ENCODE assay signal across 20 mouse cellular contexts in the genomic region with DNA sequence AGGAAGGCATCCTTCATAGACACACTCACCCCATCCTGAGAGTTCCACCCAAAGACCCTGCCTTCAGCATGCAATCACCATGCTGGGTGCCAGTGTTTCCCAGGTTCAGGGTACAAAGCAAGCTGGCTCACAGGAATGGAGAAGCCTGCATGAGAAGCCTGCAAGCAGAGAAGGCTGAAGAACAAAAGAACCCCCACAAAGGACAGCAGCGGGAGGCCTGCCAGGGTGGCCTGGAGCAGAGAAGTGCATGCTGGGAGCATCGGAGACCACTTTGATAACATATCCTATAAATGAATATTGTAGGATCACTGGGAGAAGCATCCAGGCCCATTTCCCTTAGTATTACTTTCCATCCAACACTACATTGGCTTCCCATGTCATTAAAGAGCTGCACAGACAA.
DNase-seq lines count a peak whose midpoint lies in the region; ATAC-seq and TF ChIP-seq lines count a peak whose summit lies in the region.
"Had no signal": no experiment of that assay in that cellular context is flagged by ENCODE, and none has a peak within 500 bp of the region (broad histone marks: within the 10 kb centered on the region; RNA-seq: fewer than 3 reads in every experiment).

No protein-coding gene starts in this region.

- H3K9me3 ChIP-seq in hindbrain, embryonic 10.5 days = no peaks in the 10 kb centered on the region
- H3K9me3 ChIP-seq in hindbrain, embryonic 12.5 days (replicated peaks) = no peaks in the 10 kb centered on the region
- H3K9me3 ChIP-seq in forebrain, postnatal 0 days (ENCODE audit: low read length) = no peaks in the 10 kb centered on the region
- H3K9me3 ChIP-seq in neural tube, embryonic 11.5 days (ENCODE audit: control insufficient read depth, low read length) = no peaks in the 10 kb centered on the region
- H3K9me3 ChIP-seq: embryonic facial prominence, embryonic 12.5 days; heart, embryonic 13.5 days; intestine, embryonic 15.5 days; stomach, embryonic 15.5 days had no signal

- no peak for TF ChIP-seq CTCF in brain, embryonic 14.5 days (IDR thresholded peaks at IDR 0.05; ENCODE audit: borderline replicate concordance, extremely low read depth, insufficient read depth, insufficient read length)
- TF ChIP-seq CTCF in forebrain, postnatal 0 days (IDR thresholded peaks at IDR 0.05; ENCODE audit: low read depth) = no peak

- H3K4me1 ChIP-seq in hindbrain, embryonic 10.5 days (replicated peaks) = peaks cover 34% of the 10 kb centered on the region
- H3K4me1 ChIP-seq in hindbrain, embryonic 12.5 days = peaks cover 18% of the 10 kb centered on the region
- H3K4me1 ChIP-seq in forebrain, postnatal 0 days (ENCODE audit: insufficient read depth) = peaks cover 5% of the 10 kb centered on the region; the same call in 1 of the 2 replicates
- H3K4me1 ChIP-seq in neural tube, embryonic 11.5 days (ENCODE audit: control insufficient read depth, insufficient read depth, low read length) = peaks cover 10% of the 10 kb centered on the region; the same call in 1 of the 2 replicates
- H3K4me1 ChIP-seq: embryonic facial prominence, embryonic 12.5 days; intestine, embryonic 15.5 days; stomach, embryonic 15.5 days had no signal

- no peak overlapping the region for H3K4me3 ChIP-seq in hindbrain, embryonic 10.5 days
- no peak overlapping the region for H3K4me3 ChIP-seq in hindbrain, embryonic 12.5 days
- no peak overlapping the region for H3K4me3 ChIP-seq in forebrain, postnatal 0 days (ENCODE audit: low read depth, low read length)
- no peak overlapping the region for H3K4me3 ChIP-seq in neural tube, embryonic 11.5 days (ENCODE audit: low read depth, low read length)
- H3K4me3 ChIP-seq: embryonic facial prominence, embryonic 12.5 days; heart, embryonic 13.5 days; intestine, embryonic 15.5 days; stomach, embryonic 15.5 days had no signal

- DNase-seq in hindbrain, embryonic 10.5 days (ENCODE audit: low spot score) = peak; percentile 21
- peak; percentile 49 for DNase-seq in brain, embryonic 14.5 days (ENCODE audit: low read depth)
- no peak for DNase-seq in forebrain, postnatal 0 days
- peak; percentile 20 for DNase-seq in neural tube, embryonic 11.5 days (ENCODE audit: low spot score)
- no peak for DNase-seq in lung, postnatal 10 days
- no peak for DNase-seq in c-Kit-positive CD71-positive TER-119-positive erythroid progenitor cells, embryonic 14.5 days (ENCODE audit: low spot score)
- DNase-seq: cerebellum, adult 11 months; cerebellum, postnatal 14 days; heart, postnatal 4 days; left cerebral cortex, postnatal 4 days; lung, adult 18-20 months; right cerebral cortex, postnatal 14 days; thymus, postnatal 14 days had no signal

- ATAC-seq in hindbrain, embryonic 12.5 days (ENCODE audit: low FRiP score) = no peak
- ATAC-seq in forebrain, postnatal 0 days = no peak
- ATAC-seq in neural tube, embryonic 11.5 days (ENCODE audit: insufficient read depth, low FRiP score, low TSS enrichment) = peak; percentile 42; the same call in 1 of the 2 replicates
- no peak for ATAC-seq in megakaryocyte progenitor cell, adult 5-6 weeks (replicated peaks; ENCODE audit: poor library complexity)
- ATAC-seq: intestine, embryonic 15.5 days had no signal

- no peak overlapping the region for H3K9ac ChIP-seq in hindbrain, embryonic 12.5 days
- H3K9ac ChIP-seq in forebrain, postnatal 0 days = no peak overlapping the region
- no peak overlapping the region for H3K9ac ChIP-seq in neural tube, embryonic 11.5 days (ENCODE audit: low read length)
- H3K9ac ChIP-seq: embryonic facial prominence, embryonic 12.5 days; heart, embryonic 13.5 days; intestine, embryonic 15.5 days; stomach, embryonic 15.5 days had no signal

- peak overlapping the region; percentile 84 for H3K27ac ChIP-seq in hindbrain, embryonic 10.5 days
- H3K27ac ChIP-seq in hindbrain, embryonic 12.5 days = no peak overlapping the region
- H3K27ac ChIP-seq in forebrain, postnatal 0 days (ENCODE audit: low read depth, low read length) = peak overlapping the region; percentile 40; the same call in 1 of the 2 replicates
- H3K27ac ChIP-seq in neural tube, embryonic 11.5 days (ENCODE audit: low read depth, low read length) = no peak overlapping the region
- H3K27ac ChIP-seq: embryonic facial prominence, embryonic 12.5 days; heart, embryonic 13.5 days; intestine, embryonic 15.5 days; macrophage; stomach, embryonic 15.5 days had no signal

- 14% methylated on average over 2 of the region's 2 CpGs for WGBS in hindbrain, embryonic 10.5 days
- 15% methylated on average over 2 of the region's 2 CpGs for WGBS in hindbrain, embryonic 12.5 days
- WGBS in forebrain, postnatal 0 days = 17% methylated on average over 2 of the region's 2 CpGs
- 23% methylated on average over 2 of the region's 2 CpGs for WGBS in neural tube, embryonic 11.5 days

- H3K36me3 ChIP-seq in hindbrain, embryonic 10.5 days = no peaks in the 10 kb centered on the region
- no peaks in the 10 kb centered on the region for H3K36me3 ChIP-seq in hindbrain, embryonic 12.5 days
- no peaks in the 10 kb centered on the region for H3K36me3 ChIP-seq in forebrain, postnatal 0 days (ENCODE audit: insufficient read depth)
- H3K36me3 ChIP-seq in neural tube, embryonic 11.5 days (ENCODE audit: control insufficient read depth, insufficient read depth, low read length) = no peaks in the 10 kb centered on the region
- H3K36me3 ChIP-seq: embryonic facial prominence, embryonic 12.5 days; heart, embryonic 13.5 days; intestine, embryonic 15.5 days; stomach, embryonic 15.5 days had no signal

- no peaks in the 10 kb centered on the region for H3K27me3 ChIP-seq in hindbrain, embryonic 10.5 days (ENCODE audit: insufficient read depth, poor library complexity, severe bottlenecking)
- H3K27me3 ChIP-seq in hindbrain, embryonic 12.5 days = no peaks in the 10 kb centered on the region
- H3K27me3 ChIP-seq in forebrain, postnatal 0 days (ENCODE audit: insufficient read depth, low read length) = no peaks in the 10 kb centered on the region
- no peaks in the 10 kb centered on the region for H3K27me3 ChIP-seq in neural tube, embryonic 11.5 days (ENCODE audit: control insufficient read depth, insufficient read depth, low read length)
- H3K27me3 ChIP-seq: embryonic facial prominence, embryonic 12.5 days; heart, embryonic 13.5 days; intestine, embryonic 15.5 days; stomach, embryonic 15.5 days had no signal

- no peak overlapping the region for H3K4me2 ChIP-seq in hindbrain, embryonic 12.5 days (replicated peaks)
- no peak overlapping the region for H3K4me2 ChIP-seq in forebrain, postnatal 0 days (ENCODE audit: low read depth)
- no peak overlapping the region for H3K4me2 ChIP-seq in neural tube, embryonic 11.5 days (ENCODE audit: low read depth)
- H3K4me2 ChIP-seq: embryonic facial prominence, embryonic 12.5 days; heart, embryonic 13.5 days; intestine, embryonic 15.5 days; stomach, embryonic 15.5 days had no signal

- no peak for TF ChIP-seq POLR2A in brain, embryonic 14.5 days (IDR thresholded peaks at IDR 0.05; ENCODE audit: borderline replicate concordance, extremely low read depth, insufficient read depth, insufficient read length, poor library complexity, severe bottlenecking)

Comparison
In these comparisons a context has a peak if more than half of its experiments do, and no peak if none do; other contexts are left out.
1. H3K27ac ChIP-seq: peak in hindbrain, embryonic 10.5 days (single experiment) and forebrain, postnatal 0 days (single experiment); none in hindbrain, embryonic 12.5 days (single experiment) and neural tube, embryonic 11.5 days (single experiment).
2. DNase-seq: peak in hindbrain, embryonic 10.5 days (single experiment), brain, embryonic 14.5 days (single experiment) and neural tube, embryonic 11.5 days (single experiment); none in forebrain, postnatal 0 days (single experiment), lung, postnatal 10 days (single experiment) and c-Kit-positive CD71-positive TER-119-positive erythroid progenitor cells, embryonic 14.5 days (single experiment).